Mouse (Mus musculus): ENCODE results near the gene Krtap28-10.

DNA sequence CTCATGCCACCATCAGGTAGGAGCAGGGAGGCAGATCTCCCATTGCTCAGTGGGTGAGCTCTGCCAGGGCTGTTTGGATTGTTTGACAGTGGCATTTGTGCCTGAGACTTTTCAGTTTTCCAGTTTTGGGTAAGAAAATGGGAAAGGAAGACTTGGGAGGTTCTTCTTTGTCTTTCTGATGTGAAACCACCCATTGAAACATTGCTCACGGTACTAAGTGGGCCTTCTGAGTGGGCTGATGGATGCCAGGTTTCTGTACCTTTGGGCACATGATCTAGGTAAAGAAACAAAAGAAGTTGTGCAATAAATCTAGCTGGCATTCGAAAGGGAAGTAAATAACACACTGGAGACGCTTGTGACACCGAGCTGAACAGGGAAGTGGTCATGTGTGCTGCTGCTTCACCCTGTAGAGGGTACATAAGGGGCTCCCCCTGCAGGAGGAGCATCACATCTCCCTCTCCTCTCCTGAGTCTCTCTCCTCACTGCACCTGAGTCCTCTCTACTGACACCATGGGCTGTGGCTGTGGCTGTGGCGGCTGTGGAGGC, 2.7 kb upstream of the Krtap28-10 start, which contains the start of gene Gm47969:
- TF ChIP-seq CTCF (IDR thresholded peaks at IDR 0.05; ENCODE audit: borderline replicate concordance, control insufficient read depth, extremely low read depth, insufficient read depth, low read length, poor library complexity) (no peak), POLR2A (IDR thresholded peaks at IDR 0.05; ENCODE audit: control insufficient read depth, extremely low read depth, insufficient read depth, low read length, poor library complexity) (no peak)

Measured in thymus, adult 2 months (tissue).